Mouse (Mus musculus): ENCODE results near the gene Ttll13. TPM values are rescaled to one million over a fixed set of nuclear protein-coding genes. Genes with fewer than 3 reads are reported as not detected.

The Ttll13 gene
- polyA plus RNA-seq, 1 experiment from 2014 or later, result 1.6 TPM

GRCm38 (mm10) chr7:80269751-80270255 is 23.6 kb downstream of the Ttll13 start:
- peak; percentile 44 for ATAC-seq (ENCODE audit: low read depth)
- H3K9ac ChIP-seq, result peak overlapping the region; percentile 86
- H3K27ac ChIP-seq (replicated peaks), result peak overlapping the region; percentile 76
- peaks cover 60% of the 10 kb centered on the region for H3K36me3 ChIP-seq
- under 1% methylated on average over 23 of the region's 23 CpGs for WGBS
- peak overlapping the region; percentile 94 for H3K4me2 ChIP-seq
- H3K9me3 ChIP-seq, result peaks cover 16% of the 10 kb centered on the region
- H3K4me1 ChIP-seq (replicated peaks), result peaks cover 27% of the 10 kb centered on the region
- no peaks in the 10 kb centered on the region for H3K27me3 ChIP-seq
- H3K4me3 ChIP-seq, result peak overlapping the region; percentile 74

GRCm38 (mm10) chr7:80273456-80273855 is 27.3 kb downstream of the Ttll13 start:
- WGBS, result 90% methylated on average over 2 of the region's 2 CpGs
- Histone ChIP-seq H3K4me3 (no peak overlapping the region), H3K9ac (no peak overlapping the region), H3K27me3 (no peaks in the 10 kb centered on the region), H3K36me3 (peaks cover 70% of the 10 kb centered on the region), H3K9me3 (peaks cover 21% of the 10 kb centered on the region), H3K4me2 (no peak overlapping the region), H3K27ac (replicated peaks) (no peak overlapping the region), H3K4me1 (replicated peaks) (peaks cover 25% of the 10 kb centered on the region)
- no peak for ATAC-seq (ENCODE audit: low read depth)

GRCm38 (mm10) chr7:80276374-80276773 is 30.2 kb downstream of the Ttll13 start:
- no peaks in the 10 kb centered on the region for H3K27me3 ChIP-seq
- H3K4me3 ChIP-seq, result no peak overlapping the region
- H3K9ac ChIP-seq, result no peak overlapping the region
- H3K4me2 ChIP-seq, result no peak overlapping the region
- WGBS, result 95% methylated on average over 4 of the region's 4 CpGs
- ATAC-seq (ENCODE audit: low read depth), result no peak
- no peak overlapping the region for H3K27ac ChIP-seq (replicated peaks)
- H3K4me1 ChIP-seq (replicated peaks), result peaks cover 3% of the 10 kb centered on the region; the same call in 1 of the 2 replicates
- peaks cover 21% of the 10 kb centered on the region for H3K9me3 ChIP-seq
- H3K36me3 ChIP-seq, result peaks cover 94% of the 10 kb centered on the region

GRCm38 (mm10) chr7:80280032-80280431 is 33.9 kb downstream of the Ttll13 start:
- H3K9me3 ChIP-seq, result peaks cover 3% of the 10 kb centered on the region
- no peak overlapping the region for H3K4me3 ChIP-seq
- peaks cover 93% of the 10 kb centered on the region for H3K36me3 ChIP-seq
- H3K27me3 ChIP-seq, result no peaks in the 10 kb centered on the region
- no peak overlapping the region for H3K27ac ChIP-seq (replicated peaks)
- H3K4me1 ChIP-seq (replicated peaks), result no peaks in the 10 kb centered on the region
- H3K4me2 ChIP-seq, result no peak overlapping the region
- 88% methylated on average over 10 of the region's 10 CpGs for WGBS
- no peak for ATAC-seq (ENCODE audit: low read depth)
- no peak overlapping the region for H3K9ac ChIP-seq

- H3K9ac ChIP-seq, result no peak overlapping the region
- H3K27me3 ChIP-seq, result no peaks in the 10 kb centered on the region
- ATAC-seq (ENCODE audit: low read depth), result no peak
- H3K9me3 ChIP-seq, result no peaks in the 10 kb centered on the region
- 89% methylated on average over 2 of the region's 2 CpGs for WGBS
- H3K4me3 ChIP-seq, result no peak overlapping the region
- H3K4me1 ChIP-seq (replicated peaks), result no peaks in the 10 kb centered on the region
- peaks cover 95% of the 10 kb centered on the region for H3K36me3 ChIP-seq
- no peak overlapping the region for H3K27ac ChIP-seq (replicated peaks)
- H3K4me2 ChIP-seq, result no peak overlapping the region
Observed at GRCm38 (mm10) chr7:80280998-80281397, 34.8 kb downstream of the Ttll13 start.

- Histone ChIP-seq H3K27me3 (no peaks in the 10 kb centered on the region), H3K27ac (replicated peaks) (no peak overlapping the region), H3K36me3 (peaks cover 95% of the 10 kb centered on the region), H3K4me1 (replicated peaks) (no peaks in the 10 kb centered on the region), H3K4me2 (no peak overlapping the region), H3K4me3 (no peak overlapping the region), H3K9ac (no peak overlapping the region), H3K9me3 (no peaks in the 10 kb centered on the region)
- no peak for ATAC-seq (ENCODE audit: low read depth)
- 90% methylated on average over 3 of the region's 3 CpGs for WGBS
Observed at GRCm38 (mm10) chr7:80281646-80282045, 35.5 kb downstream of the Ttll13 start.

- H3K27ac ChIP-seq (replicated peaks), result no peak overlapping the region
- H3K4me2 ChIP-seq, result no peak overlapping the region
- WGBS, result 93% methylated on average over 3 of the region's 3 CpGs
- H3K9ac ChIP-seq, result no peak overlapping the region
- no peak overlapping the region for H3K4me3 ChIP-seq
- no peaks in the 10 kb centered on the region for H3K9me3 ChIP-seq
- H3K36me3 ChIP-seq, result peaks cover 95% of the 10 kb centered on the region
- no peak for ATAC-seq (ENCODE audit: low read depth)
- H3K27me3 ChIP-seq, result no peaks in the 10 kb centered on the region
- no peaks in the 10 kb centered on the region for H3K4me1 ChIP-seq (replicated peaks)
Observed at GRCm38 (mm10) chr7:80283226-80283918, 37.2 kb downstream of the Ttll13 start.

- H3K36me3 ChIP-seq, result peaks cover 91% of the 10 kb centered on the region
- H3K9me3 ChIP-seq, result no peaks in the 10 kb centered on the region
- WGBS, result 90% methylated on average over 5 of the region's 5 CpGs
- H3K4me1 ChIP-seq (replicated peaks), result no peaks in the 10 kb centered on the region
- no peak for ATAC-seq (ENCODE audit: low read depth)
- no peak overlapping the region for H3K4me2 ChIP-seq
- no peak overlapping the region for H3K4me3 ChIP-seq
- H3K9ac ChIP-seq, result no peak overlapping the region
- no peak overlapping the region for H3K27ac ChIP-seq (replicated peaks)
- no peaks in the 10 kb centered on the region for H3K27me3 ChIP-seq
Observed at GRCm38 (mm10) chr7:80284391-80284790, 38.2 kb downstream of the Ttll13 start.

GRCm38 (mm10) chr7:80285725-80286124 is 39.5 kb downstream of the Ttll13 start:
- H3K4me3 ChIP-seq, result no peak overlapping the region
- H3K4me1 ChIP-seq (replicated peaks), result no peaks in the 10 kb centered on the region
- ATAC-seq (ENCODE audit: low read depth), result no peak
- H3K36me3 ChIP-seq, result peaks cover 91% of the 10 kb centered on the region
- no peak overlapping the region for H3K27ac ChIP-seq (replicated peaks)
- no peak overlapping the region for H3K4me2 ChIP-seq
- 91% methylated on average over 6 of the region's 6 CpGs for WGBS
- no peaks in the 10 kb centered on the region for H3K9me3 ChIP-seq
- H3K9ac ChIP-seq, result no peak overlapping the region
- H3K27me3 ChIP-seq, result no peaks in the 10 kb centered on the region

- Histone ChIP-seq H3K4me3 (no peak overlapping the region), H3K9ac (no peak overlapping the region), H3K36me3 (peaks cover 91% of the 10 kb centered on the region), H3K27me3 (no peaks in the 10 kb centered on the region), H3K4me2 (no peak overlapping the region), H3K9me3 (no peaks in the 10 kb centered on the region), H3K4me1 (replicated peaks) (no peaks in the 10 kb centered on the region), H3K27ac (replicated peaks) (no peak overlapping the region)
- 87% methylated on average over 10 of the region's 10 CpGs for WGBS
- no peak for ATAC-seq (ENCODE audit: low read depth)
Observed at GRCm38 (mm10) chr7:80287736-80288135, 41.6 kb downstream of the Ttll13 start.

- Histone ChIP-seq H3K4me1 (replicated peaks) (peaks cover 16% of the 10 kb centered on the region), H3K4me2 (peak within 1 kb of the TSS; percentile 98), H3K4me3 (peak within 1 kb of the TSS; percentile 72), H3K9ac (peak within 1 kb of the TSS; percentile 70), H3K27ac (replicated peaks) (peak within 1 kb of the TSS; percentile 56; the same call in 1 of the 2 replicates), H3K27me3 (no peaks in the 10 kb centered on the region), H3K36me3 (peaks cover 28% of the 10 kb centered on the region), H3K9me3 (no peaks in the 10 kb centered on the region)
- WGBS, result under 1% methylated on average over 52 of the region's 52 CpGs
- ATAC-seq (ENCODE audit: low read depth), result peak; percentile 99
Observed at GRCm38 (mm10) chr7:80294062-80294763, 48.0 kb downstream of the Ttll13 start, which contains the start of gene Prc1. Gene Prc1, plus strand, starts transcription at chr7:80294450.
